Mouse (Mus musculus) mouse trophoblast stem cell (cell line): Measurements from ENCODE around the gene Cwh43.
"Not testable (repeated sequence)": the region's sequence is repeated elsewhere in the genome, so short reads cannot be mapped to it uniquely, and the experiment has no call there.

Experiments
- in situ Hi-C, 2 experiments: fragments of 300-500 bp; cut with MseI, MboI; formaldehyde crosslinking; loops; 2 replicates in 1 of 2; 3 replicates in 1 of 2; pipeline ENCODE4 v1.15.1; 2025

Gene Cwh43

GRCm38 (mm10) chr5:73474412-73475405 is 68.8 kb downstream of the Cwh43 start:
- in situ Hi-C loops, result no loop called here

- in situ Hi-C loops, result no loop called here
Measured at GRCm38 (mm10) chr5:73480700-73481099, 74.8 kb downstream of the Cwh43 start, which contains the start of gene Dcun1d4. Gene Dcun1d4 (plus strand): TSS chr5:73481000.

GRCm38 (mm10) chr5:73481401-73481800 is 75.5 kb downstream of the Cwh43 start:
- in situ Hi-C loops, result no loop called here

GRCm38 (mm10) chr5:73482381-73482780 is 76.5 kb downstream of the Cwh43 start:
- in situ Hi-C loops, result not testable (repeated sequence)

- in situ Hi-C loops, result no loop called here
Measured at GRCm38 (mm10) chr5:73484016-73484615, 78.2 kb downstream of the Cwh43 start.

- in situ Hi-C loops, result no loop called here
Measured at GRCm38 (mm10) chr5:73486451-73486850, 80.6 kb downstream of the Cwh43 start.

GRCm38 (mm10) chr5:73489915-73490314 is 84.0 kb downstream of the Cwh43 start:
- in situ Hi-C loops, result no loop called here

- in situ Hi-C loops, result no loop called here
Measured at GRCm38 (mm10) chr5:73490596-73491073, 84.8 kb downstream of the Cwh43 start.

- in situ Hi-C loops, result no loop called here
Measured at GRCm38 (mm10) chr5:73491074-73491836, 85.4 kb downstream of the Cwh43 start.

GRCm38 (mm10) chr5:73491837-73492720 is 86.2 kb downstream of the Cwh43 start:
- in situ Hi-C loops, result no loop called here

GRCm38 (mm10) chr5:73497401-73497800 is 91.5 kb downstream of the Cwh43 start:
- in situ Hi-C loops, result no loop called here

- in situ Hi-C loops, result no loop called here
Measured at GRCm38 (mm10) chr5:73498559-73498958, 92.7 kb downstream of the Cwh43 start.

- in situ Hi-C loops, result no loop called here
Measured at GRCm38 (mm10) chr5:73500867-73501440, 95.1 kb downstream of the Cwh43 start.

GRCm38 (mm10) chr5:73502422-73502821 is 96.5 kb downstream of the Cwh43 start:
- in situ Hi-C loops, result no loop called here
